Mouse (Mus musculus) thymus, adult 2 months (tissue): ENCODE measurements around the gene Ppp1r3e.

Experiments
- CTCF ChIP-seq: fragments of 200-500 bp; IDR thresholded peaks from 2 replicates; pipeline ENCODE4 v1.5.1; 2012; ENCODE audit warnings: mild to moderate bottlenecking, control low read depth, low read length, moderate library complexity, borderline replicate concordance; ENCODE audit not compliant: control insufficient read depth, poor library complexity, insufficient read depth; ENCODE audit errors: extremely low read depth
- POLR2A ChIP-seq: fragments of 200-500 bp; IDR thresholded peaks from 2 replicates; pipeline ENCODE4 v1.6.1; 2012; ENCODE audit warnings: mild to moderate bottlenecking, low read length, control low read depth, moderate library complexity; ENCODE audit not compliant: control insufficient read depth, poor library complexity, insufficient read depth; ENCODE audit errors: extremely low read depth

DNA sequence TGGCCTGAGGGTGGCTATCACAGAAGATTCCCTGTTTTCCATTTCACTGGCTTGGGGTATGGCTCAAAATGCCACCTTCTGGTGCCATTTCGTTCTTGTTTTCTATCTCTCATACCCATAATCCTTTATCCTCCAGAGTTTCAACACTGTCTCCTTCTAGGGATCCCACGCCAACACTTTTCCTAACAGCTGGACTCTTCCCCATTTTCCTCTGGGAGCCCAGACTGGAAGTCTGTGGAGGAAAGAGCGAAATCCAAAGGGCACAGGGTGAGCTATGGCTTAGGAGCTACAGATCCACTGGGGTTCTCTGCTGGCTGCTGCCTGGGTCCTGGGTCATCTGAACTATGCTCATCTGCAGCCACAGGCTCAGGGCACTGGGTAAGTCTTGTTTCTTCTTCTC is 3.2 kb downstream of the Ppp1r3e start:
- TF ChIP-seq CTCF = no peak
- TF ChIP-seq POLR2A = no peak
